Comparison of ENCODE assay signal across 8 mouse cellular contexts in the genomic region with DNA sequence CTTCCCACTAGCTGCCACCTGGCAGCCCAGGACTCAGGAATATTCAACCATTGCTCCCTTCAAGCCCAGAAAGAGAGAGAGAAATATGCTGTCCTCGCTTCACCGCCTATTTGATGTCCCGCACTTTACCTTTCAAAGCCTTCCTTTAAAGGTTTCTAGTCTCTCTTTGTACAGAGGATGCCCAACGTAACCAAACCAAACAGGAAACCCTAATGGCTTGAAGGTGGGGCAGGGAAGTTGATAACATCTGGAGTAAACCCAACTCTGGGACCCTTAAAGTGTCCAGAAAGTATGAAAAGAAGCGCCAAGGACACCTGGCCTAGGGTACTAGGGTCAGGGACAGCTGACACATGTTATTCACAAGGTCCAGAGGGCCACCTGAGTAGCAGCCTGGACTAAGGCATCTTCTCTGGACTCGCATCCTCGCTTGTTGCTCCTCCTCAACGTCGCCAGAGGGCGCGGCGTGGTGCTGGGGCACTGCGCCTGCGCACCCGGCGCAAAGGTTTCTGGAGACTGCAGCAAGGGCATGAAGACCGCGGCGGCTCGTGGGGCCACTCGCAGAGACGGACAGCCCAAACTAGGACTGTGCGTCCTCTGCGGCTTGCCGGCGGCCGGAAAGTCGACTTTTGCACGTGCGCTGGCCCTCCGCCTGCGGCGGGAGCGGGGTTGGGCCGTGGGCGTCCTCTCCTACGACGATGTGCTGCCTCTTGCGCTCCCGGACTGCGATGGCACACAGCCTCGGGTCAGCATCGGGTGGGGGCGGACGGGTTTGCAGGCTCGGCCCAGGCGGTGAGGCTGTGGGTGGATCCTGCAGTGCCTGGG. TPM values are rescaled to one million over a fixed set of nuclear protein-coding genes. Genes with fewer than 3 reads are reported as not detected.
A peak's percentile ranks its signal among the peaks of the same experiment; 100 is the strongest.
DNase-seq lines count a peak whose midpoint lies in the region; ATAC-seq and TF ChIP-seq lines count a peak whose summit lies in the region.

A gene (plus strand): TSS at position 494 of the 822 bp plus-strand sequence.

- 0 out of 2 replicates have a peak, but pooled peaks cover 3% of the 10 kb centered on the region for H3K36me3 ChIP-seq in embryonic facial prominence, embryonic 15.5 days
- H3K36me3 ChIP-seq in limb, embryonic 14.5 days (ENCODE audit: control insufficient read depth, insufficient read depth, low read length) = peaks cover 8% of the 10 kb centered on the region
- no peaks in the 10 kb centered on the region for H3K36me3 ChIP-seq in midbrain, postnatal 0 days (ENCODE audit: insufficient read depth, low read length)

- 1% methylated on average over 47 of the region's 47 CpGs for WGBS in bone marrow, adult 2 months
- WGBS in embryonic facial prominence, embryonic 15.5 days = 4% methylated on average over 47 of the region's 47 CpGs
- WGBS in limb, embryonic 14.5 days = 4% methylated on average over 46 of the region's 47 CpGs
- 5% methylated on average over 47 of the region's 47 CpGs for WGBS in midbrain, postnatal 0 days

- peak within 1 kb of the TSS; percentile 78 for H3K4me3 ChIP-seq in bone marrow, adult 2 months (replicated peaks; ENCODE audit: control insufficient read depth, low read depth, low read length)
- H3K4me3 ChIP-seq in embryonic facial prominence, embryonic 15.5 days (replicated peaks) = peak within 1 kb of the TSS; percentile 82
- H3K4me3 ChIP-seq in limb, embryonic 14.5 days (replicated peaks; ENCODE audit: low read length) = peak within 1 kb of the TSS; percentile 77
- H3K4me3 ChIP-seq in midbrain, postnatal 0 days (ENCODE audit: low read depth, low read length) = peak within 1 kb of the TSS; percentile 62

- peak; percentile 92 for DNase-seq in 416B (ENCODE audit: low read depth)
- peak; percentile 88 for DNase-seq in heart, adult 8-10 months (ENCODE audit: low spot score)
- DNase-seq in kidney, adult 9 months = peak; percentile 93
- peak; percentile 79 for DNase-seq in limb, embryonic 14.5 days (ENCODE audit: low spot score)
- DNase-seq in midbrain, postnatal 0 days (ENCODE audit: low spot score) = peak; percentile 92
- DNase-seq in spleen, postnatal 14 days (ENCODE audit: low spot score in 2 of 2) = peak; percentile 71 to 80

- peak within 1 kb of the TSS; percentile 87 for H3K9ac ChIP-seq in embryonic facial prominence, embryonic 15.5 days
- H3K9ac ChIP-seq in limb, embryonic 14.5 days (ENCODE audit: low read depth, low read length, severe bottlenecking) = peak within 1 kb of the TSS; percentile 90
- H3K9ac ChIP-seq in midbrain, postnatal 0 days (replicated peaks; ENCODE audit: low read length, poor library complexity, severe bottlenecking) = peak within 1 kb of the TSS; percentile 72

- ATAC-seq in embryonic facial prominence, embryonic 15.5 days (ENCODE audit: insufficient number of reproducible peaks, low FRiP score, low TSS enrichment, low read depth) = peak; percentile 92
- peak; percentile 93 for ATAC-seq in limb, embryonic 14.5 days (ENCODE audit: low FRiP score, low read depth)
- ATAC-seq in midbrain, postnatal 0 days (ENCODE audit: low FRiP score) = peak; percentile 92

- H3K4me1 ChIP-seq in bone marrow, adult 2 months (ENCODE audit: control insufficient read depth, insufficient read depth, low read length) = no peaks in the 10 kb centered on the region; the same call in 1 of the 2 replicates
- H3K4me1 ChIP-seq in embryonic facial prominence, embryonic 15.5 days = peaks cover 8% of the 10 kb centered on the region
- peaks cover 10% of the 10 kb centered on the region; the same call in 1 of the 2 replicates for H3K4me1 ChIP-seq in limb, embryonic 14.5 days (ENCODE audit: control insufficient read depth, insufficient read depth, low read length)
- H3K4me1 ChIP-seq in midbrain, postnatal 0 days (ENCODE audit: insufficient read depth, low read length) = no peaks in the 10 kb centered on the region

- H3K9me3 ChIP-seq in embryonic facial prominence, embryonic 15.5 days (replicated peaks) = no peaks in the 10 kb centered on the region
- no peaks in the 10 kb centered on the region for H3K9me3 ChIP-seq in limb, embryonic 14.5 days (ENCODE audit: control insufficient read depth, low read length)
- no peaks in the 10 kb centered on the region for H3K9me3 ChIP-seq in midbrain, postnatal 0 days (ENCODE audit: low read length)

- TF ChIP-seq CTCF in bone marrow, adult 2 months (IDR thresholded peaks at IDR 0.05; ENCODE audit: control insufficient read depth, insufficient read depth, low read length) = peak; percentile 93
- peak; percentile 87 for TF ChIP-seq CTCF in midbrain, postnatal 0 days (IDR thresholded peaks at IDR 0.05)

- no peaks in the 10 kb centered on the region for H3K27me3 ChIP-seq in embryonic facial prominence, embryonic 15.5 days
- H3K27me3 ChIP-seq in limb, embryonic 14.5 days (ENCODE audit: control insufficient read depth, insufficient read depth, low read length) = no peaks in the 10 kb centered on the region
- no peaks in the 10 kb centered on the region for H3K27me3 ChIP-seq in midbrain, postnatal 0 days (ENCODE audit: insufficient read depth, low read length)

- TF ChIP-seq POLR2A in bone marrow, adult 2 months (IDR thresholded peaks at IDR 0.05; ENCODE audit: borderline replicate concordance, control insufficient read depth, low read depth, low read length) = peak; percentile 66; the same call in 1 of the 2 replicates
- peak; percentile 72; the same call in 1 of the 2 replicates for TF ChIP-seq POLR2A in limb, embryonic 14.5 days (IDR thresholded peaks at IDR 0.05; ENCODE audit: borderline replicate concordance, extremely low read depth, insufficient read depth, insufficient read length)

- H3K4me2 ChIP-seq in embryonic facial prominence, embryonic 15.5 days (replicated peaks) = peak within 1 kb of the TSS; percentile 61
- peak within 1 kb of the TSS; percentile 69 for H3K4me2 ChIP-seq in limb, embryonic 14.5 days (replicated peaks; ENCODE audit: low read depth, low read length, severe bottlenecking)
- H3K4me2 ChIP-seq in midbrain, postnatal 0 days (ENCODE audit: low read depth, low read length, poor library complexity, severe bottlenecking) = peak within 1 kb of the TSS; percentile 73

- H3K27ac ChIP-seq in bone marrow, adult 2 months (ENCODE audit: control insufficient read depth, insufficient read depth, low read depth, low read length, poor library complexity) = peak within 1 kb of the TSS; percentile 75
- H3K27ac ChIP-seq in embryonic facial prominence, embryonic 15.5 days (replicated peaks) = peak within 1 kb of the TSS; percentile 98
- peak within 1 kb of the TSS; percentile 90 for H3K27ac ChIP-seq in limb, embryonic 14.5 days (replicated peaks; ENCODE audit: low read depth, low read length)
- H3K27ac ChIP-seq in midbrain, postnatal 0 days (ENCODE audit: low read depth, low read length) = peak within 1 kb of the TSS; percentile 75

RNA-seq across cellular contexts. Expression of the gene that starts here (rescaled TPM):
- 6.0 and 14.5 TPM in 2 replicates for polyA plus RNA-seq in bone marrow, adult 2 months (2011; ENCODE audit: insufficient read depth, insufficient read length, low replicate concordance, missing spikeins)
- polyA plus RNA-seq in embryonic facial prominence, embryonic 15.5 days (2015; fragmentation: Nextera tagmentation; extraction: Ambion mirVana) = 69.0 and 71.6 TPM in 2 replicates
- total RNA-seq in heart, adult 8-10 months (2022) = 10 to 100 TPM; 36.8 to 58.2 (median 47.5) TPM
- polyA plus RNA-seq in limb, embryonic 14.5 days (2012; rRNA removed) = 72.1 and 77.7 TPM in 2 replicates
- polyA plus RNA-seq in limb, embryonic 14.5 days (2014; fragmentation: Nextera tagmentation; extraction: Ambion mirVana) = 70.4 and 71.5 TPM in 2 replicates
- total RNA-seq in midbrain, postnatal 0 days (2014; rRNA removed) = 36.6 and 44.5 TPM in 2 replicates
- polyA plus RNA-seq in midbrain, postnatal 0 days (2015; fragmentation: Nextera tagmentation; extraction: Ambion mirVana) = 54.3 and 55.0 TPM in 2 replicates

Comparison
In these comparisons a context has a peak if more than half of its experiments do, and no peak if none do; other contexts are left out.
1. Peak in every context shown above with its lines: DNase-seq, ATAC-seq, H3K4me3 ChIP-seq and H3K27ac ChIP-seq.